Mouse (Mus musculus) MEL (cell line): ENCODE measurements around the gene Ddx42. TPM values are rescaled to one million over a fixed set of nuclear protein-coding genes. Genes with fewer than 3 reads are reported as not detected.
A peak's percentile ranks its signal among the peaks of the same experiment; 100 is the strongest.

Source experiments
- DNase-seq: peaks from one replicate; pipeline ENCODE4 v3.0.0; 2011; ENCODE audit warnings: low read depth, low spot score
- H3K27ac ChIP-seq: 2 replicates; pipeline ENCODE4 v1.5.1; 2012; ENCODE audit warnings: low read depth, mild to moderate bottlenecking, control low read depth, low read length, moderate library complexity; ENCODE audit not compliant: control insufficient read depth
- H3K27me3 ChIP-seq, 2 experiments: fragments of 150-350 bp in 1 of 2; sonication (generic) in 1 of 2; 2 replicates each; pipeline ENCODE4 v1.6.1; 2012; ENCODE audit warnings: low read length in 2 of 2, mild to moderate bottlenecking in 2 of 2, improper control_type of control experiment in 1 of 2, moderate library complexity in 1 of 2; ENCODE audit not compliant: insufficient read depth in 2 of 2, control insufficient read depth in 1 of 2
- H3K36me3 ChIP-seq, 2 experiments: 2 replicates each; pipeline ENCODE4 v1.6.1; 2012 to 2014; ENCODE audit warnings: low read length in 2 of 2, improper control_type of control experiment in 1 of 2, inconsistent platforms in 1 of 2, mild to moderate bottlenecking in 1 of 2; ENCODE audit not compliant: insufficient read depth in 2 of 2, control insufficient read depth in 1 of 2
- H3K4me1 ChIP-seq, 2 experiments: fragments of 150-350 bp in 1 of 2; sonication (generic) in 1 of 2; 2 replicates each; pipeline ENCODE4 v1.6.1; 2012; ENCODE audit warnings: low read length in 2 of 2, improper control_type of control experiment in 1 of 2, mild to moderate bottlenecking in 1 of 2; ENCODE audit not compliant: insufficient read depth in 2 of 2, control insufficient read depth in 1 of 2
- H3K4me3 ChIP-seq, 2 experiments: fragments of 150-350 bp in 1 of 2; sonication (generic) in 1 of 2; 2 replicates each; pipeline ENCODE4 v1.5.1; 2012; ENCODE audit warnings: low read depth in 2 of 2, low read length in 2 of 2, mild to moderate bottlenecking in 2 of 2, moderate library complexity in 2 of 2, control low read depth in 1 of 2, improper control_type of control experiment in 1 of 2; ENCODE audit not compliant: control insufficient read depth in 1 of 2, insufficient read depth in 1 of 2
- H3K79me2 ChIP-seq: 2 replicates; pipeline ENCODE4 v1.6.1; 2012; ENCODE audit warnings: mild to moderate bottlenecking, low read length, moderate library complexity; ENCODE audit not compliant: control insufficient read depth, poor library complexity, insufficient read depth
- H3K9ac ChIP-seq: 2 replicates; pipeline ENCODE4 v1.6.1; 2012; ENCODE audit warnings: low read depth, mild to moderate bottlenecking, control low read depth, low read length, moderate library complexity; ENCODE audit not compliant: control insufficient read depth, poor library complexity, severe bottlenecking
- H3K9me3 ChIP-seq: fragments of 150-350 bp; sonication (generic); replicated peaks from 2 replicates; pipeline ENCODE4 v1.6.1; 2012; ENCODE audit warnings: mild to moderate bottlenecking, low read length, improper control_type of control experiment, moderate library complexity; ENCODE audit not compliant: insufficient read depth
- BHLHE40 ChIP-seq: IDR thresholded peaks from 2 replicates; pipeline ENCODE4 v1.6.1; 2012; ENCODE audit warnings: low read depth, mild to moderate bottlenecking, inconsistent platforms, low read length, improper control_type of control experiment, borderline replicate concordance
- CHD1 ChIP-seq: IDR thresholded peaks from 2 replicates; pipeline ENCODE4 v1.6.1; 2012; ENCODE audit warnings: low read depth, mild to moderate bottlenecking, inconsistent platforms, low read length, improper control_type of control experiment
- CHD2 ChIP-seq: IDR thresholded peaks from 2 replicates; pipeline ENCODE4 v1.6.1; 2011; ENCODE audit warnings: low read length, improper control_type of control experiment
- CTCF ChIP-seq, 3 experiments: IDR thresholded peaks in 2 of 3; conservative IDR thresholded peaks in 1 of 3; 2 replicates each; pipeline ENCODE4 v1.5.1; 2011 to 2012; ENCODE audit warnings: low read length in 3 of 3, low read depth in 2 of 3, mild to moderate bottlenecking in 2 of 3, improper control_type of control experiment in 1 of 3, inconsistent platforms in 1 of 3, mixed read lengths in 1 of 3, moderate library complexity in 1 of 3; ENCODE audit not compliant: control insufficient read depth in 1 of 3, insufficient read depth in 1 of 3, poor library complexity in 1 of 3, severe bottlenecking in 1 of 3
- E2F4 ChIP-seq: IDR thresholded peaks from 2 replicates; pipeline ENCODE4 v1.6.1; 2011; ENCODE audit warnings: low read depth, low read length, improper control_type of control experiment, borderline replicate concordance
- ELF1 ChIP-seq: IDR thresholded peaks from 2 replicates; pipeline ENCODE4 v1.6.1; 2014; ENCODE audit warnings: low read depth, mild to moderate bottlenecking, inconsistent platforms, low read length, improper control_type of control experiment, moderate library complexity
- EP300 ChIP-seq, 2 experiments: IDR thresholded peaks; 2 replicates each; pipeline ENCODE4 v1.6.1; 2011; ENCODE audit warnings: improper control_type of control experiment in 2 of 2, low read length in 2 of 2, low read depth in 1 of 2, mild to moderate bottlenecking in 1 of 2
- ETS1 ChIP-seq: IDR thresholded peaks from 2 replicates; pipeline ENCODE4 v1.6.1; 2012; ENCODE audit warnings: low read depth, mild to moderate bottlenecking, inconsistent platforms, low read length, improper control_type of control experiment, moderate library complexity
- GABPA ChIP-seq: IDR thresholded peaks from 2 replicates; pipeline ENCODE4 v1.6.1; 2012; ENCODE audit warnings: low read depth, mild to moderate bottlenecking, inconsistent platforms, low read length, improper control_type of control experiment, moderate library complexity
- GATA1 ChIP-seq: IDR thresholded peaks from 2 replicates; pipeline ENCODE4 v1.6.1; 2011; ENCODE audit warnings: low read depth, low read length, improper control_type of control experiment
- HCFC1 ChIP-seq: IDR thresholded peaks from 2 replicates; pipeline ENCODE4 v1.6.1; 2012; ENCODE audit warnings: low read depth, mild to moderate bottlenecking, inconsistent platforms, low read length, improper control_type of control experiment, moderate library complexity
- JUND ChIP-seq: IDR thresholded peaks from 2 replicates; pipeline ENCODE4 v1.6.1; 2011; ENCODE audit warnings: low read depth, mild to moderate bottlenecking, improper control_type of control experiment, low read length
- KAT2A ChIP-seq: conservative IDR thresholded peaks from 2 replicates; pipeline ENCODE4 v1.6.1; 2012; ENCODE audit warnings: low read depth, low read length, improper control_type of control experiment, inconsistent platforms
- MAFK ChIP-seq: IDR thresholded peaks from 2 replicates; pipeline ENCODE4 v1.6.1; 2011; ENCODE audit warnings: low read depth, mild to moderate bottlenecking, low read length, improper control_type of control experiment, borderline replicate concordance
- MAX ChIP-seq: IDR thresholded peaks from 2 replicates; pipeline ENCODE4 v1.6.1; 2011; ENCODE audit warnings: low read length, improper control_type of control experiment
- MAZ ChIP-seq: IDR thresholded peaks from 2 replicates; pipeline ENCODE4 v1.6.1; 2012; ENCODE audit warnings: low read depth, mild to moderate bottlenecking, inconsistent platforms, low read length, improper control_type of control experiment
- MEF2A ChIP-seq: IDR thresholded peaks from 2 replicates; pipeline ENCODE4 v1.6.1; 2014; ENCODE audit warnings: low read depth, mild to moderate bottlenecking, inconsistent platforms, low read length, improper control_type of control experiment; ENCODE audit not compliant: poor library complexity, insufficient replicate concordance, severe bottlenecking; ENCODE audit errors: extremely low read depth
- MXI1 ChIP-seq: IDR thresholded peaks from 2 replicates; pipeline ENCODE4 v1.6.1; 2011; ENCODE audit warnings: mild to moderate bottlenecking, low read depth, low read length, improper control_type of control experiment
- MYB ChIP-seq: IDR thresholded peaks from 2 replicates; pipeline ENCODE4 v1.6.1; 2011; ENCODE audit warnings: mild to moderate bottlenecking, low read depth, low read length, improper control_type of control experiment
- MYC ChIP-seq: IDR thresholded peaks from 2 replicates; pipeline ENCODE4 v1.6.1; 2011; ENCODE audit warnings: low read depth, mild to moderate bottlenecking, low read length, improper control_type of control experiment, moderate library complexity
- NELFE ChIP-seq: IDR thresholded peaks from 2 replicates; pipeline ENCODE4 v1.6.1; 2011; ENCODE audit warnings: low read depth, low read length, improper control_type of control experiment
- NRF1 ChIP-seq: IDR thresholded peaks from 2 replicates; pipeline ENCODE4 v1.6.1; 2014; ENCODE audit warnings: low read depth, mild to moderate bottlenecking, inconsistent platforms, low read length, improper control_type of control experiment, moderate library complexity; ENCODE audit not compliant: poor library complexity, insufficient read depth, severe bottlenecking
- POLR2A ChIP-seq, 2 experiments: IDR thresholded peaks; 2 replicates each; pipeline ENCODE4 v1.6.1; 2011 to 2012; ENCODE audit warnings: low read length in 2 of 2, mild to moderate bottlenecking in 2 of 2, control low read depth in 1 of 2, improper control_type of control experiment in 1 of 2, low read depth in 1 of 2, moderate library complexity in 1 of 2; ENCODE audit not compliant: control insufficient read depth in 1 of 2, insufficient read depth in 1 of 2, poor library complexity in 1 of 2
- POLR2AphosphoS2 ChIP-seq: IDR thresholded peaks from 2 replicates; pipeline ENCODE4 v1.6.1; 2011; ENCODE audit warnings: low read length, improper control_type of control experiment
- POLR2AphosphoS5 ChIP-seq: IDR thresholded peaks from 2 replicates; pipeline ENCODE4 v1.6.1; 2012; ENCODE audit warnings: low read depth, borderline replicate concordance, mild to moderate bottlenecking, inconsistent platforms, low read length, moderate library complexity, mixed read lengths
- RAD21 ChIP-seq: IDR thresholded peaks from 2 replicates; pipeline ENCODE4 v1.6.1; 2011; ENCODE audit warnings: mild to moderate bottlenecking, low read depth, low read length, improper control_type of control experiment
- RCOR1 ChIP-seq: IDR thresholded peaks from 2 replicates; pipeline ENCODE4 v1.6.1; 2012; ENCODE audit warnings: low read depth, mild to moderate bottlenecking, inconsistent platforms, low read length, improper control_type of control experiment
- SIN3A ChIP-seq: IDR thresholded peaks from 2 replicates; pipeline ENCODE4 v1.6.1; 2012; ENCODE audit warnings: low read length, improper control_type of control experiment, inconsistent platforms
- SMC3 ChIP-seq: IDR thresholded peaks from 2 replicates; pipeline ENCODE4 v1.6.1; 2011; ENCODE audit warnings: low read depth, low read length, improper control_type of control experiment
- TAL1 ChIP-seq: IDR thresholded peaks from 2 replicates; pipeline ENCODE4 v1.6.1; 2012; ENCODE audit warnings: mild to moderate bottlenecking, inconsistent platforms, low read length, moderate library complexity, mixed read lengths
- TBP ChIP-seq: IDR thresholded peaks from 2 replicates; pipeline ENCODE4 v1.8.0; 2011; ENCODE audit warnings: low read depth, low read length, improper control_type of control experiment
- TCF12 ChIP-seq: IDR thresholded peaks from 2 replicates; pipeline ENCODE4 v1.6.1; 2014; ENCODE audit warnings: low read depth, mild to moderate bottlenecking, inconsistent platforms, low read length, improper control_type of control experiment, moderate library complexity
- UBTF ChIP-seq: IDR thresholded peaks from 2 replicates; pipeline ENCODE4 v1.6.1; 2012; ENCODE audit warnings: low read depth, mild to moderate bottlenecking, inconsistent platforms, low read length, improper control_type of control experiment, moderate library complexity, borderline replicate concordance; ENCODE audit not compliant: insufficient read depth
- USF1 ChIP-seq: IDR thresholded peaks from 2 replicates; pipeline ENCODE4 v1.6.1; 2014; ENCODE audit warnings: low read depth, mild to moderate bottlenecking, inconsistent platforms, low read length, improper control_type of control experiment, moderate library complexity
- ZC3H11A ChIP-seq: IDR thresholded peaks from 2 replicates; pipeline ENCODE4 v1.6.1; 2012; ENCODE audit warnings: low read depth, mild to moderate bottlenecking, inconsistent platforms, low read length, improper control_type of control experiment
- ZKSCAN1 ChIP-seq: IDR thresholded peaks from 2 replicates; pipeline ENCODE4 v1.6.1; 2012; ENCODE audit warnings: low read depth, mild to moderate bottlenecking, inconsistent platforms, low read length, improper control_type of control experiment, moderate library complexity
- ZMIZ1 ChIP-seq: IDR thresholded peaks from 2 replicates; pipeline ENCODE4 v1.6.1; 2012; ENCODE audit warnings: low read depth, mild to moderate bottlenecking, inconsistent platforms, low read length, improper control_type of control experiment, moderate library complexity
- ZNF384 ChIP-seq: IDR thresholded peaks from 2 replicates; pipeline ENCODE4 v1.6.1; 2012; ENCODE audit warnings: low read depth, mild to moderate bottlenecking, inconsistent platforms, low read length, improper control_type of control experiment
- polyA plus RNA-seq, 2 experiments: library from polyadenylated mRNA; stranded (reverse) in 1 of 2; unstranded in 1 of 2; fragments of >175 nt in 1 of 2; fragments of >200 nt in 1 of 2; gene quantifications; 2 replicates each; pipeline versions ENCODE4 v1.2.1 to v1.2.4; 2012; ENCODE audit warnings: low replicate concordance in 2 of 2, low read depth in 1 of 2; ENCODE audit not compliant: insufficient read length in 2 of 2, insufficient read depth in 1 of 2, missing spikeins in 1 of 2
- total RNA-seq: library from RNA; depleted of rRNA; stranded (reverse); fragments of 300-350 nt; gene quantifications from 2 replicates; pipeline ENCODE4 v1.2.3, GENCODE M21; 2012

Ddx42 gene
- total and polyA plus RNA-seq, 3 experiments = 56.1 to 57.7 TPM; not detected in 1

DNA sequence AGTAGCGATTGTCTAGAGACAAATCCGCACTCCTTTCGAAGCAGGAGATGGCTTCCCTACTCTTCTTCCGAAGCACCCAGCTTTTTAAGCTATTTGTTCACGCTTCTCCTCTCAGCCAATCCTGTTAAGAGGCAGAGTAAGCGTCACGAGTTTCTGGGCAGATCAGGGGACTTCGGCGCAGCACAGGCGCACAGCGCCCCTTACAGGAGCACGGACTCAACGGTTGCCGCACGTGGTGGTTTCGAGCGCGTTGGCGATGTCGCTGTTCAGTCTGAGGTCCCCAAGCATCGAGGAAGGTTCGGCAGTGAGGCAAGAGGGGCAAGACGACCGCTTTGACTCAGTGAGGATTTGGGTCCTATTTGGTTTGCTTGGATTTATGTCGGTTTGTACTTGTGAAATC lies 59.7 kb downstream of the Ddx42 start, which contains the start of gene Tcam1:
TSS of gene Tcam1 (plus strand) at position 219 of the 400 bp plus-strand sequence.
- peak; percentile 99 for DNase-seq
- H3K9ac ChIP-seq = peak within 1 kb of the TSS; percentile 44
- peaks cover 0 to 22% of the 10 kb centered on the region in 2 experiments; a peak in 3 of 4 replicates for H3K4me1 ChIP-seq
- no peaks in the 10 kb centered on the region for H3K27me3 ChIP-seq
- peaks cover 0 to 9% of the 10 kb centered on the region in 2 experiments; a peak in 2 of 4 replicates for H3K36me3 ChIP-seq
- H3K79me2 ChIP-seq = peaks cover 16% of the 10 kb centered on the region
- H3K4me3 ChIP-seq = peak within 1 kb of the TSS; percentile 2 to 6; a peak in 1 of 4 replicates
- H3K9me3 ChIP-seq = no peaks in the 10 kb centered on the region
- H3K27ac ChIP-seq = no peak within 1 kb of the TSS
- TF ChIP-seq ZNF384 (no peak), MAFK (no peak), UBTF (no peak), MXI1 (peak; percentile 93; the same call in 1 of the 2 replicates), POLR2A (IDR thresholded peaks at IDR 0.05; ENCODE audit: control insufficient read depth in 1 of 2, insufficient read depth in 1 of 2, low read depth in 1 of 2, low read length in 2 of 2, poor library complexity in 1 of 2) (peak in 1 of 2 experiments; percentile 45; a peak in 1 of 4 replicates), ETS1 (peak; percentile 65; the same call in 1 of the 2 replicates), JUND (no peak), MAZ (no peak), ZMIZ1 (no peak), CHD2 (peak; percentile 97), EP300 (IDR thresholded peaks at IDR 0.05; ENCODE audit: low read depth in 1 of 2, low read length in 2 of 2) (0 out of 4 replicates have a peak, but pooled peaks of 1 of the 2 experiments have one; percentile 48), ZKSCAN1 (no peak; the same call in 1 of the 2 replicates), GATA1 (no peak), CTCF (IDR thresholded peaks at IDR 0.05 in 2 of 3, conservative IDR thresholded peaks at IDR 0.05 in 1 of 3; ENCODE audit: control insufficient read depth in 1 of 3, insufficient read depth in 1 of 3, low read depth in 2 of 3, low read length in 3 of 3, poor library complexity in 1 of 3, severe bottlenecking in 1 of 3) (peak; percentile 75 to 91 (median 88)), MAX (peak; percentile 100), GABPA (no peak), SMC3 (peak; percentile 46; the same call in 1 of the 2 replicates), RCOR1 (no peak), KAT2A (no peak), HCFC1 (peak; percentile 54; the same call in 1 of the 2 replicates), TBP (peak; percentile 64), MYC (peak; percentile 100), TAL1 (no peak), NRF1 (peak; percentile 78), ELF1 (no peak; the same call in 1 of the 2 replicates), CHD1 (no peak), POLR2AphosphoS2 (no peak), MEF2A (no peak), TCF12 (no peak), USF1 (peak; percentile 82), RAD21 (peak; percentile 59), BHLHE40 (peak; percentile 88), POLR2AphosphoS5 (no peak), SIN3A (peak; percentile 60; the same call in 1 of the 2 replicates), E2F4 (no peak), NELFE (no peak), MYB (peak; percentile 86), ZC3H11A (no peak; the same call in 1 of the 2 replicates)
